Mouse (Mus musculus) lung, postnatal 0 days (tissue): Measurements from ENCODE around the gene Sipa1l1. TPM values are rescaled to one million over a fixed set of nuclear protein-coding genes. Genes with fewer than 3 reads are reported as not detected.
A peak's percentile ranks its signal among the peaks of the same experiment; 100 is the strongest.

Experiments
- ATAC-seq: fragments of 200-750 bp; cut with Nextera tagmentation; 2 replicates; pipeline ENCODE4 v1.8.0; 2017; ENCODE audit warnings: moderate library complexity
- DNase-seq: peaks from one replicate; pipeline ENCODE4 v3.0.0-alpha.2; 2016; ENCODE audit warnings: low spot score
- H3K27ac ChIP-seq: fragments of 300-500 bp; sonication (generic); 2 replicates; pipeline ENCODE4 v1.5.1; 2014; ENCODE audit warnings: antibody characterized with exemption, mild to moderate bottlenecking, low read length, mixed read lengths
- H3K27me3 ChIP-seq: fragments of 300-500 bp; sonication (generic); replicated peaks from 2 replicates; pipeline ENCODE4 v1.6.1; 2014; ENCODE audit warnings: low read length, mixed read lengths; ENCODE audit not compliant: insufficient read depth
- H3K36me3 ChIP-seq: fragments of 300-500 bp; sonication (generic); 2 replicates; pipeline ENCODE4 v1.6.1; 2014; ENCODE audit warnings: low read length, mixed read lengths; ENCODE audit not compliant: insufficient read depth
- H3K4me1 ChIP-seq: fragments of 300-500 bp; sonication (generic); 2 replicates; pipeline ENCODE4 v1.6.1; 2014; ENCODE audit warnings: antibody characterized with exemption, low read depth, low read length, mixed read lengths; ENCODE audit not compliant: insufficient read depth
- H3K4me2 ChIP-seq: fragments of 300-500 bp; sonication (generic); replicated peaks from 2 replicates; pipeline ENCODE4 v1.6.1; 2014; ENCODE audit warnings: low read depth, mild to moderate bottlenecking, low read length, moderate library complexity, mixed read lengths
- H3K4me3 ChIP-seq: fragments of 300-500 bp; sonication (generic); 2 replicates; pipeline ENCODE4 v1.5.1; 2014; ENCODE audit warnings: low read depth, low read length
- H3K9ac ChIP-seq: fragments of 300-500 bp; sonication (generic); replicated peaks from 2 replicates; pipeline ENCODE4 v1.6.1; 2014; ENCODE audit warnings: low read depth, mild to moderate bottlenecking
- H3K9me3 ChIP-seq: fragments of 300-500 bp; sonication (generic); 2 replicates; pipeline ENCODE4 v1.6.1; 2016; ENCODE audit warnings: low read length, mixed read lengths
- CTCF ChIP-seq: IDR thresholded peaks from 2 replicates; pipeline ENCODE4 v1.5.1; 2016; ENCODE audit warnings: antibody characterized with exemption, mild to moderate bottlenecking
- EP300 ChIP-seq: IDR thresholded peaks from 2 replicates; pipeline ENCODE4 v1.6.1; 2016; ENCODE audit warnings: antibody characterized with exemption, mild to moderate bottlenecking, control low read depth
- WGBS: fragments of 180-500 bp; shearing (Covaris S2); extraction: QIAGEN DNeasy Blood & Tissue Kit; methylation state at CpG from one replicate; pipeline ENCODE4 v1.1.7; 2014; 5-methylcytosine and 5-hydroxymethylcytosine counted together
- polyA plus RNA-seq: library from polyadenylated mRNA; unstranded; fragments of >200 nt; fragmentation: Nextera tagmentation; extraction: Ambion mirVana; gene quantifications from 2 replicates; pipeline ENCODE4 v1.2.1, GENCODE M21; 2015

Gene Sipa1l1
- polyA plus RNA-seq, 1 experiment from 2014 or later, result 10.2 TPM

DNA sequence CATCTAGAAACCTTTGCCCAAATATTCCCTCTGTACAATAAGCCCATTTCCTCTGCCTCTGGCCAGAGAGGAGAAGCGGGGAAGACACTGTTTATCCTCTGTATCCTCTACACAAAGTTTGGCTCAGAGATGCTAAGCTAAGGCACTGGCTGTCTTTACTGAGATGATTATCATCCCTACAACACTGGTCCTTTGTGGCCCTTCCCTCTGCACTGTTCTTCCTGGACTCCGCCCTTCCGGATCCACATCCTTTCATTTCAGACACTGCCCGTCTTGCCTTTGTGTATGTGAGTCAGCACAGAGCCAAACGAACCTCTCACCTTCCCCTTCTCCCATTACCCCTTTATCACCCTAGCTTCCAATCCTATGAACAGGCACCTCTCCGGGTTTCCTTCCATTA is 285.3 kb downstream of the Sipa1l1 start:
- Histone ChIP-seq H3K4me1 (no peaks in the 10 kb centered on the region), H3K4me3 (no peak overlapping the region), H3K27me3 (no peaks in the 10 kb centered on the region), H3K9ac (no peak overlapping the region), H3K27ac (peak overlapping the region; percentile 66; the same call in 1 of the 2 replicates), H3K36me3 (no peaks in the 10 kb centered on the region), H3K9me3 (no peaks in the 10 kb centered on the region), H3K4me2 (no peak overlapping the region)
- WGBS, result 70% methylated on average over 6 of the region's 6 CpGs
- DNase-seq (peak; percentile 76), ATAC-seq (peak; percentile 92)
- no peak for TF ChIP-seq CTCF
- TF ChIP-seq EP300, result peak; percentile 96

DNA sequence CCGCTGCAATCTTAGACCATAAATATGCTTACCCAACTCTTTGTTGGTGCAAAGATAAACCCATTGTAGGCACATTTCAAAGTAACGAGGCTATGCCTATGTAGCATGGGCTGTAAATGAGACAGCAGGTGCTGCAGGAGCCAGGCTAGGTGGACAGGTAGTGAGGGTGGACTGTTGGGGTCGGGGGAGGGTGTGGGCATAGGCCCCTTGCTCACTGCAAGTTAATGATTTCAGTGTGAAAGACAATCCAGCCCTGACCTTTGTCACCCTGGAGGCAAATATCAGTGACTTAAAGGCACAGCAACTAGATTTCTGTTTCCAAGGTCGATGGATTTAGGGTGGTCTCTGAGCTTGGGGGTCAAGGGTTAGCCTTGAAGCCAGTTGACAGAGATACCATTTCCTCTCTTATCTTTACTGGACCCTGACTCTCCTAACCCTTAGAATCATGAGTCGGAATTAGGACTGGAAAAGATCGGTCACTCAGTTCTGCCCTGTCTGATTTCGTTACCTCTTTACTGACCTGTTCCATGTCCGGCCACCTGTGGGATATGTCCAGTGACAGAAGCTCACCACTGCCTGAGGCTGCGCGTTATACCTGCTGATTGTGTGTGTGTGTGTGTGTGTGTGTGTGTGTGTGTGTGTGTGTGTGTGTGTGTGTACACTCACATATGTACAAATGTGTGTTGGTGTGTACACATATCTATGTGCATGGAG is 286.7 kb downstream of the Sipa1l1 start:
- no peak overlapping the region for H3K4me2 ChIP-seq
- H3K4me3 ChIP-seq, result no peak overlapping the region
- no peak overlapping the region for H3K27ac ChIP-seq
- no peak for DNase-seq
- ATAC-seq, result no peak
- TF ChIP-seq CTCF, result no peak
- no peak for TF ChIP-seq EP300
- no peaks in the 10 kb centered on the region for H3K9me3 ChIP-seq
- no peaks in the 10 kb centered on the region for H3K27me3 ChIP-seq
- WGBS, result 67% methylated on average over 10 of the region's 10 CpGs
- H3K9ac ChIP-seq, result no peak overlapping the region
- no peaks in the 10 kb centered on the region for H3K36me3 ChIP-seq
- no peaks in the 10 kb centered on the region for H3K4me1 ChIP-seq

DNA sequence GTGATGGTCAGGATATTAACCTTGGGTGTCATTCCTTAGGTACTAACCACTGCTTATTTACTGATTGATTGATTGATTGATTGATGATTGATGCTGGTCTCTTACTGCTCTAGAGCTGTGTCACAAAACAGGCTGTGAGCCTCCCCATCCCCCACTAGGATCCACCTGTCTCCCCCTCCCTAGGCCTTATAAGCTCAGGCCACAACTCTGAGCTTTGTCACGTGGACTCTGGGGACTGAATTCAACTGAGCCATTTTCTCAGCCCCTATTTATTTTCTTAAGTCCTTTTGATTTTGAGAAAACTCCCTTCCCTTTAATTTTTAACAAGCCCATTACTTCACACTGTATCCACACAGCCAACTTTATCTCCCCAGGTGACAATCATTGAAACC is 287.3 kb downstream of the Sipa1l1 start:
- Histone ChIP-seq H3K9ac (no peak overlapping the region), H3K4me3 (no peak overlapping the region), H3K36me3 (no peaks in the 10 kb centered on the region), H3K4me2 (no peak overlapping the region), H3K27ac (no peak overlapping the region), H3K4me1 (no peaks in the 10 kb centered on the region), H3K9me3 (no peaks in the 10 kb centered on the region), H3K27me3 (no peaks in the 10 kb centered on the region)
- 38% methylated on average over 1 of the region's 1 CpGs for WGBS
- ATAC-seq (no peak), DNase-seq (no peak)
- no peak for TF ChIP-seq EP300
- no peak for TF ChIP-seq CTCF

DNA sequence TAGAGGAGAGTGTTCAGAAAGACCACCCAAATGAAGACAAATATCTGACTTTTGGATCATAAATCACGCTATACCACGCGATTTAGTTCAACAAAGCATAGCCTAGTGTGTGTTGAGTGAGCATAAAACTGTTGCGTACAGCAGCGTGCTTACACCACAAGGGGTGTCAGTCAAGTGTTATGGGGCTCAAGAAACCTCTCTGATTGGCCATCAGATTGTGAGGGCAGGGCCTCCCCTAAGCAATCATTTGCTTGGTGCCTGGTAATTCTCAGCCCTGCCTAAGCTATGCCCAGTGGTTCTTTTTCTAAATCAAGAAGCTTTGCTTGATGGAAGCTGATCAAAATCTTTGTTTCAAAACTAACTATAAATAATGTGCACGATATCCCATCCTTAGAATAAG is 288.5 kb downstream of the Sipa1l1 start:
- no peaks in the 10 kb centered on the region for H3K9me3 ChIP-seq
- H3K9ac ChIP-seq, result no peak overlapping the region
- no peaks in the 10 kb centered on the region for H3K36me3 ChIP-seq
- 85% methylated on average over 6 of the region's 6 CpGs for WGBS
- ATAC-seq (no peak), DNase-seq (no peak)
- TF ChIP-seq CTCF, result no peak
- no peak for TF ChIP-seq EP300
- H3K27ac ChIP-seq, result no peak overlapping the region
- H3K4me2 ChIP-seq, result no peak overlapping the region
- no peaks in the 10 kb centered on the region for H3K27me3 ChIP-seq
- no peak overlapping the region for H3K4me3 ChIP-seq
- H3K4me1 ChIP-seq, result no peaks in the 10 kb centered on the region

DNA sequence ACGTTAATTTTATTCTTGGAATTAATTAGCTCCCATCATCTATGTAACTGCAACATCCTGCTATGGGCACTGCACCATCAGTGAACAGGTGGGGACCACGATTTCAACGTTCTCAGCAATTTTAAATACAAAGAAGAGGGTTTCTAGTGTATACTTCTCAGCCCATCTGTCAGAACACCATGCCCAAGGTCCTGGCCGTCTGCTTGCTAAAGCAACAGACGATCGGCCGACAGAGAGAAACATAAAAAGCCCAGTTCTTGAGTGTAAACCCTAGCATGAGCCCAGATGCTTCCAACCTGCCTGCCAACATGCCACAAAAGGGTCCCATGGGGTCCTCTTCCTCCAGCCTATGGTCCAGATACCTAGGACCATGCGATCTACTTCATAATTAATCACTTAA is 288.9 kb downstream of the Sipa1l1 start:
- H3K27ac ChIP-seq, result no peak overlapping the region
- ATAC-seq (no peak), DNase-seq (no peak)
- no peak overlapping the region for H3K4me2 ChIP-seq
- H3K9me3 ChIP-seq, result no peaks in the 10 kb centered on the region
- no peak overlapping the region for H3K9ac ChIP-seq
- H3K4me3 ChIP-seq, result no peak overlapping the region
- 87% methylated on average over 8 of the region's 8 CpGs for WGBS
- no peaks in the 10 kb centered on the region for H3K4me1 ChIP-seq
- H3K36me3 ChIP-seq, result no peaks in the 10 kb centered on the region
- no peaks in the 10 kb centered on the region for H3K27me3 ChIP-seq
- TF ChIP-seq EP300, result no peak

DNA sequence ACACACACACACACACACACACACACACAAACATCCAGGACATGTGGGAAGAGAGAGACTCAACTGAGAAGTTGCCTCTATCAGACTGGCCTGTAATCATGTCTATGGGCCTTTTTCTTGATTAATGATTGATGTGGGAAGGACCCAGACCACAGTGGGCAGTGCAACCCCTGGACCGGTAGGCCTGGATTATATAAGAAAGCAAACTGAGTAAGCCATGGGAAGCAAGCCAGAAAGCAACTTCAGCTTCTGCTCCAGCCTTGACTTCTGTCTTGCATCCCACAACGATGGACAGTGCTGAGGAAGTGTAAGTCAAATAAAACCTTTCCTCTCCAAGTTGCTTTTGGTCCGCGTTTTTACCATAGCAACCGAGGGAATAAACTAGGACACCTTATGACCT is 298.1 kb downstream of the Sipa1l1 start:
- Histone ChIP-seq H3K27ac (no peak overlapping the region), H3K9me3 (no peaks in the 10 kb centered on the region), H3K9ac (no peak overlapping the region), H3K27me3 (no peaks in the 10 kb centered on the region), H3K4me1 (peaks cover 9% of the 10 kb centered on the region), H3K4me2 (no peak overlapping the region), H3K4me3 (no peak overlapping the region), H3K36me3 (no peaks in the 10 kb centered on the region)
- no peak for DNase-seq
- TF ChIP-seq EP300, result no peak
- no peak for TF ChIP-seq CTCF
- ATAC-seq, result no peak
- whole genome bisulfite sequencing, result 72% methylated on average over 5 of the region's 5 CpGs
